Mouse (Mus musculus): ENCODE results near the gene Stxbp1. TPM values are rescaled to one million over a fixed set of nuclear protein-coding genes. Genes with fewer than 3 reads are reported as not detected.
A peak's percentile ranks its signal among the peaks of the same experiment; 100 is the strongest.

Gene Stxbp1
- total and polyA plus RNA-seq, 2 experiments from 2014 or later = 12.6 to 23.5 TPM

DNA sequence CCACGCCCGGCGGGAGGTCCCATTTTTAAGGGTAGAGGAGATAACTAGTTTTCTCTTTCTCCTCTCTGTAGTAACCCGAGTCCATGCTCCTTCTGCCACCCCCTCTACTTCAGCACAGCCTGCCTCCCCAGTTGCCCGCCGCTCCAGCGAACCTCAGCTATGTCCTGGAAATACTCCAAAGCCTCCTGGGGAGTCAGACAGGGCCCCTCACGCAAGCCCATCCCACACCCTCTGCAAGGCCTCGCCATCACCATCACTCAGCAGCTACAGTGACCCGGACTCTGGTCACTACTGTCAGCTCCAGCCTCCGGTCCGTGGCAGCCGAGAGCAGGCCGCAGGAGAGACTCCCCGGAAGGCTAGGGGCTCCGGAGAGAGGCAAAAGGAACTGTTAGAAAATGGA is 98.0 kb downstream of the Stxbp1 start:
- 73% methylated on average over 16 of the region's 16 CpGs for WGBS
- no peak overlapping the region for H3K4me3 ChIP-seq (ENCODE audit: low read depth, low read length)
- H3K36me3 ChIP-seq (replicated peaks; ENCODE audit: control insufficient read depth, insufficient read depth, low read length) = peaks cover 62% of the 10 kb centered on the region
- H3K9me3 ChIP-seq (replicated peaks; ENCODE audit: control insufficient read depth, low read length) = no peaks in the 10 kb centered on the region
- H3K9ac ChIP-seq (replicated peaks; ENCODE audit: low read depth, low read length) = no peak overlapping the region
- DNase-seq (ENCODE audit: low spot score) (no peak), ATAC-seq (ENCODE audit: insufficient read depth, low read depth) (no peak)
- H3K27ac ChIP-seq (ENCODE audit: low read depth) = no peak overlapping the region
- H3K4me2 ChIP-seq (ENCODE audit: low read depth, low read length) = no peak overlapping the region
- TF ChIP-seq CTCF (IDR thresholded peaks at IDR 0.05; ENCODE audit: low read depth) (no peak), EP300 (IDR thresholded peaks at IDR 0.05; ENCODE audit: low read depth) (no peak)
- no peaks in the 10 kb centered on the region for H3K27me3 ChIP-seq (ENCODE audit: control insufficient read depth, insufficient read depth, low read length)
- H3K4me1 ChIP-seq (ENCODE audit: control insufficient read depth, insufficient read depth) = no peaks in the 10 kb centered on the region

DNA sequence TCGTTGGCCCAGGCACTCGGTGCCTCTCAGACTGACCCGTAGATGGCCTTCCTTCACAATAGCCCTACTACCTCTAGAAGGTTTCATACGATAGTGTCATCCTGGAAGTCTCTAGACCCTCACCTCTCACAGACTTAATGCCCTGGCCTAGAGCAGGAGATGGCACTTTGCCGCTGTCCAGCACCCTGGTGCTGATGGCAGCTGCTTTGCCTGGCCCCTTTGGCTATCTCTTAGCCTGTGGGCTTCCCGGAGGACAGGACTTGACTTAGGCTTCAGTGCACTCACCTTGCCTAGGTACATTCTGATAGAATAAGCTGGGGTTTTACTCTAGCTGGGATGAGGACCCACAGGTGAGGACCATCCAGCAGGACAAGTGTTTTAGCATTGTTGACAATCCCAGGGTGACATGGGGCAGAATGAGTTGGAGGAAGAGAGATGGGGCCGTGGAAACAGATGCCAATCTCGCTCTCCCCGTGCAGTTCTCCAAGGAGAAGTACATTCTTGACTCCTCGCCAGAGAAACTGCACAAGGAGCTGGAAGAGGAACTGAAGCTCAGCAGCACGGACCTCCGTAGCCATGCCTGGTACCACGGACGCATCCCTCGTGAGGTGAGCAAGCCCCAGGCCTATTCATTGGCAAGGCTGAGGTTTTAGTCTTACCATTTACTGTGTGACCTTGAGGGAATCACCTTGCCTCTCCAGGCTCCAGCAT is 102.6 kb downstream of the Stxbp1 start:
- ATAC-seq (ENCODE audit: insufficient read depth, low read depth) (no peak), DNase-seq (ENCODE audit: low spot score) (no peak)
- Histone ChIP-seq H3K4me2 (ENCODE audit: low read depth, low read length) (no peak overlapping the region), H3K9ac (replicated peaks; ENCODE audit: low read depth, low read length) (no peak overlapping the region), H3K27me3 (ENCODE audit: control insufficient read depth, insufficient read depth, low read length) (peaks cover 20% of the 10 kb centered on the region), H3K27ac (ENCODE audit: low read depth) (no peak overlapping the region), H3K4me3 (ENCODE audit: low read depth, low read length) (no peak overlapping the region), H3K9me3 (replicated peaks; ENCODE audit: control insufficient read depth, low read length) (no peaks in the 10 kb centered on the region), H3K4me1 (ENCODE audit: control insufficient read depth, insufficient read depth) (peaks cover 8% of the 10 kb centered on the region; the same call in 1 of the 2 replicates), H3K36me3 (replicated peaks; ENCODE audit: control insufficient read depth, insufficient read depth, low read length) (peaks cover 33% of the 10 kb centered on the region)
- TF ChIP-seq CTCF (IDR thresholded peaks at IDR 0.05; ENCODE audit: low read depth) (no peak), EP300 (IDR thresholded peaks at IDR 0.05; ENCODE audit: low read depth) (no peak)
- WGBS = 59% methylated on average over 15 of the region's 15 CpGs

DNA sequence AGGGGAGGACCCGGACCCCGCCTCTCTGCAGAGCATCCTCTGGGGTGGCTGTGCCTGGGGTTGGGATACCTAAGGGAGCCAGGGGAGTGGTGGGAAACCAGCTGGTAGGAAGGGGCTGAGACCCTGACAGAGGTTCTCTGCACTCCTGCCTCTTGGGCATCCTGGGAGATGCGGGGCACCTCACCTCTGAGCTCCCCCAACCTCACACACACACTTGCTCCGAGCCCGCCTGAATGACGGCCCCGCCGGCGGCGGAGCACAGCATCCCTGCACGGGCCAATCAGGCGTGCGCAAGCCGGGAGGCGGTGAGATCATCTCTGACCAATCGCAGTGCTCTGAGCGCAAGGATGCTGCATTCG is 104.9 kb downstream of the Stxbp1 start:
- no peak overlapping the region for H3K4me3 ChIP-seq (ENCODE audit: low read depth, low read length)
- 34% methylated on average over 18 of the region's 18 CpGs for WGBS
- peaks cover 19% of the 10 kb centered on the region for H3K36me3 ChIP-seq (replicated peaks; ENCODE audit: control insufficient read depth, insufficient read depth, low read length)
- DNase-seq (ENCODE audit: low spot score) = no peak
- no peak for TF ChIP-seq EP300 (IDR thresholded peaks at IDR 0.05; ENCODE audit: low read depth)
- H3K27me3 ChIP-seq (ENCODE audit: control insufficient read depth, insufficient read depth, low read length) = peaks cover 20% of the 10 kb centered on the region
- H3K9ac ChIP-seq (replicated peaks; ENCODE audit: low read depth, low read length) = no peak overlapping the region
- peaks cover 8% of the 10 kb centered on the region; the same call in 1 of the 2 replicates for H3K4me1 ChIP-seq (ENCODE audit: control insufficient read depth, insufficient read depth)
- H3K4me2 ChIP-seq (ENCODE audit: low read depth, low read length) = peak overlapping the region; percentile 66; the same call in 1 of the 2 replicates
- H3K9me3 ChIP-seq (replicated peaks; ENCODE audit: control insufficient read depth, low read length) = no peaks in the 10 kb centered on the region
- ATAC-seq (ENCODE audit: insufficient read depth, low read depth) = peak; percentile 24; the same call in 1 of the 2 replicates
- no peak overlapping the region for H3K27ac ChIP-seq (ENCODE audit: low read depth)

DNA sequence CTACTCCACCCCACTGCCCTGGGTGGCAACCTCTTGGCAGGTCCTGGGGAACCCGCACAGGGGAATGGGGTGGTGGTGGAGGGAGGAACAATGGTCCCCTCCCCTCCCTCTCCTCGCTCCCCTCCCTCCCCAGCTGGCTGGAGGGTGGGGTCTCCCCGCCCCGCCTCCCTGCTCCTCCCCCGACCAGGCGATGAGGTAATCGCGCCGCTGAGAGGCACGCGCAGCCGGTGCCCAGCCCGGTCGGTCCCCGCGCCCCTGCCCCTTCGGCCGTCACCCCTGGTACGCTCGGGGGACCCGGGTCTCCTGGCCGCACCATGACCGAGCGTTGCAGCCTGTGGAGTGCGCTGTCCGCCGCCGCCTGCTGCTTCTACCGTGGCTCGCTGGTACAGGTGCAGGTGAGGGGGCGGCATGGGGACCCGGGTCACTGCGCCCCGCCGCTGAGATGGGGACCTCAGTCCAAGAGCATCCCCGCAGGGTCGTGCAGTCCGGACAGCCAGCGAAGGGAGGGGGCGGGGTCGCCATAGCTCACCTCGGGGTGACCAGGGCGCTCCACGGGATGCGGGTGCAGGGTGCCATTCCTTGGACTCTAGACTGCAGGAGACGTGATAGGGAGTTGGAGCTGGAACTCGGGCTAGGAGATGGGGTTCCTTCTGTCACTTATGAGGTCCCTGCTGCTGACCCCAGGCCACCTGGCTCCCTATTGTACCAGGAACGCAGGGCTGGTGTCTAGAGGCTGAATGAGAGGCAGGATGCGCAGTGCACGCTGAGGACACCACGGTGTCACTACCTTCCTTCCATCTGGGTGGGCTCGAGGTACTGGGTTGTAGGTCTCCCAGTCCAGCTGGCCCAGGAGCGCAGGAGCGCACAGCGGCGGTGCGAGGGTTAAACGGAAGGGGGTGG is 105.5 kb downstream of the Stxbp1 start:
- peaks cover 8% of the 10 kb centered on the region; the same call in 1 of the 2 replicates for H3K4me1 ChIP-seq (ENCODE audit: control insufficient read depth, insufficient read depth)
- ATAC-seq (ENCODE audit: insufficient read depth, low read depth) = peak; percentile 18; the same call in 1 of the 2 replicates
- H3K4me3 ChIP-seq (ENCODE audit: low read depth, low read length) = peak overlapping the region; percentile 41
- H3K36me3 ChIP-seq (replicated peaks; ENCODE audit: control insufficient read depth, insufficient read depth, low read length) = peaks cover 13% of the 10 kb centered on the region
- TF ChIP-seq CTCF (IDR thresholded peaks at IDR 0.05; ENCODE audit: low read depth) (no peak), EP300 (IDR thresholded peaks at IDR 0.05; ENCODE audit: low read depth) (no peak)
- H3K27me3 ChIP-seq (ENCODE audit: control insufficient read depth, insufficient read depth, low read length) = peaks cover 20% of the 10 kb centered on the region
- H3K9me3 ChIP-seq (replicated peaks; ENCODE audit: control insufficient read depth, low read length) = no peaks in the 10 kb centered on the region
- 0 out of 2 replicates have a peak overlapping the region, but pooled peaks have one; percentile 3 for H3K9ac ChIP-seq (replicated peaks; ENCODE audit: low read depth, low read length)
- no peak overlapping the region for H3K27ac ChIP-seq (ENCODE audit: low read depth)
- peak overlapping the region; percentile 66 for H3K4me2 ChIP-seq (ENCODE audit: low read depth, low read length)
- DNase-seq (ENCODE audit: low spot score) = peak; percentile 9
- 18% methylated on average over 36 of the region's 58 CpGs for WGBS

DNA sequence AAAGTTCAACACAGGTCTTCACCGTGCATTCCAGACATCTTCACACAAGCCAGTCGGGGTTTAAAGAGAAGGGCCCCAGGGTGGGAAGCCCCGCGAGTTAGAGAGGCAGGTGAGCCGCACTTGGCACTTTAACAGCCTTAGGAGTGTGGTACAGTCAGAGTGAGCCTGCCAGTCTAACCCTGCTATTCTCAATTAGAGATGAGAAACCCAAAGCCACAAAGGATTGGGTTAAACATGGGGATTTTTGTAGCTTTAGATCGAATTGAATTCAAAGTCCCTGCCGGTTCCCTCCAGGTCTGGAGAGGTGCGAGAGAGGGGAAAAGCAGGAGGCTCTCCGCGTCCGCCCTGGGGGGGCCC is 106.2 kb downstream of the Stxbp1 start, which contains the start of gene 6330409D20Rik:
Gene 6330409D20Rik (minus strand): TSS at position 101 of the 357 bp plus-strand sequence.
- TF ChIP-seq CTCF (IDR thresholded peaks at IDR 0.05; ENCODE audit: low read depth) (no peak), EP300 (IDR thresholded peaks at IDR 0.05; ENCODE audit: low read depth) (no peak)
- H3K27ac ChIP-seq (ENCODE audit: low read depth) = no peak within 1 kb of the TSS
- H3K9me3 ChIP-seq (replicated peaks; ENCODE audit: control insufficient read depth, low read length) = no peaks in the 10 kb centered on the region
- H3K4me1 ChIP-seq (ENCODE audit: control insufficient read depth, insufficient read depth) = peaks cover 8% of the 10 kb centered on the region; the same call in 1 of the 2 replicates
- 18% methylated on average over 10 of the region's 11 CpGs for WGBS
- ATAC-seq (ENCODE audit: insufficient read depth, low read depth) = no peak
- H3K9ac ChIP-seq (replicated peaks; ENCODE audit: low read depth, low read length) = 0 out of 2 replicates have a peak within 1 kb of the TSS, but pooled peaks have one; percentile 3
- H3K4me3 ChIP-seq (ENCODE audit: low read depth, low read length) = peak within 1 kb of the TSS; percentile 41
- H3K4me2 ChIP-seq (ENCODE audit: low read depth, low read length) = peak within 1 kb of the TSS; percentile 66
- peaks cover 20% of the 10 kb centered on the region for H3K27me3 ChIP-seq (ENCODE audit: control insufficient read depth, insufficient read depth, low read length)
- no peak for DNase-seq (ENCODE audit: low spot score)
- H3K36me3 ChIP-seq (replicated peaks; ENCODE audit: control insufficient read depth, insufficient read depth, low read length) = peaks cover 9% of the 10 kb centered on the region

All from heart, postnatal 0 days (tissue).